Mouse (Mus musculus) liver, adult 2 months (tissue): Measurements from ENCODE around the gene Sacs. TPM values are rescaled to one million over a fixed set of nuclear protein-coding genes. Genes with fewer than 3 reads are reported as not detected.

Source experiments
- DNase-seq: peaks from one replicate; pipeline ENCODE4 v3.0.0-alpha.2; 2011; ENCODE audit warnings: low read depth, low spot score; ENCODE audit errors: extremely low read depth
- H3K27ac ChIP-seq: fragments of 200-500 bp; replicated peaks from 2 replicates; pipeline ENCODE4 v1.5.1; 2012; ENCODE audit warnings: low read depth, mild to moderate bottlenecking, control low read depth, inconsistent platforms, low read length; ENCODE audit not compliant: insufficient read depth
- H3K27me3 ChIP-seq: fragments of 200-500 bp; 2 replicates; pipeline ENCODE4 v1.6.1; 2012; ENCODE audit warnings: mild to moderate bottlenecking, moderate library complexity, low read length, inconsistent platforms; ENCODE audit not compliant: control insufficient read depth, insufficient read depth
- H3K36me3 ChIP-seq: fragments of 200-500 bp; 2 replicates; pipeline ENCODE4 v1.6.1; 2012; ENCODE audit warnings: low read length, inconsistent platforms; ENCODE audit not compliant: control insufficient read depth, insufficient read depth
- H3K4me1 ChIP-seq: fragments of 200-500 bp; 2 replicates; pipeline ENCODE4 v1.6.1; 2011; ENCODE audit warnings: low read length; ENCODE audit not compliant: control insufficient read depth, insufficient read depth
- H3K4me3 ChIP-seq: fragments of 200-500 bp; 2 replicates; pipeline ENCODE4 v1.5.1; 2011; ENCODE audit warnings: low read depth, mild to moderate bottlenecking, control low read depth, low read length, moderate library complexity; ENCODE audit not compliant: insufficient read depth
- H3K79me2 ChIP-seq: fragments of 200-500 bp; 2 replicates; pipeline ENCODE4 v1.6.1; 2012; ENCODE audit warnings: inconsistent platforms, mild to moderate bottlenecking, low read length, moderate library complexity; ENCODE audit not compliant: control insufficient read depth, insufficient read depth
- H3K9ac ChIP-seq: fragments of 200-500 bp; 2 replicates; pipeline ENCODE4 v1.6.1; 2012; ENCODE audit warnings: low read depth, mild to moderate bottlenecking, control low read depth, inconsistent platforms, low read length
- CTCF ChIP-seq: fragments of 200-500 bp; IDR thresholded peaks from 2 replicates; pipeline ENCODE4 v1.5.1; 2011; ENCODE audit warnings: low read depth, low read length, control low read depth
- POLR2A ChIP-seq: fragments of 200-500 bp; IDR thresholded peaks from 2 replicates; pipeline ENCODE4 v1.6.1; 2011; ENCODE audit warnings: low read length, control low read depth; ENCODE audit not compliant: insufficient read depth; ENCODE audit errors: extremely low read depth
- WGBS: fragments of 180-500 bp; shearing (Covaris S2); methylation state at CpG from one replicate; pipeline ENCODE4 v1.1.7; 2018; 5-methylcytosine and 5-hydroxymethylcytosine counted together
- polyA plus RNA-seq: library from polyadenylated mRNA; depleted of rRNA; stranded (reverse); fragments of >200 nt; gene quantifications from 2 replicates; pipeline ENCODE4 v1.2.3, GENCODE M21; 2012
- total RNA-seq: library from RNA; depleted of rRNA; stranded (reverse); fragments of >200 nt; gene quantifications from 2 replicates; pipeline ENCODE4 v1.2.3, GENCODE M21; 2014

Sacs gene
- total and polyA plus RNA-seq, 2 experiments = 0.06 to 1.8 TPM

DNA sequence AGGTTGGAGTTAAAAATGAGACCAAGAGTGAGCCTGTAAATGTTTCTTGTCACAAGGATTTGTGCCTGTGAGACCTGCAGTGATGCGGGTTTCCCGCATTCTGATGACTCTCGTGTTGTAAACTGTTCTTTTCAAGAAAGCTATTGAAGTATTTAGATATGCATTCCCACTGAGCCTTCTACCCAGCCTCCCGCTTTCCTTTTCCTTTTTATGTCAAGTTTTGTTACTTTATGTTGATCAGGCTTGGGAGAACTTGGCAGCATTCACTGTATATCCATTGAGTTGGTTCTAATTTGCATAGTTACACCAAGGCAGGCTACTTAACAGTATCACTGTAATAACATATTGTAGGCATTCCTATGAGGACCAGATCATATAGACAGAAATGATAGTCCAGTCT lies 56.2 kb downstream of the Sacs start:
- Histone ChIP-seq H3K36me3 (no peaks in the 10 kb centered on the region; the same call in 1 of the 2 replicates), H3K27ac (no peak overlapping the region), H3K27me3 (no peaks in the 10 kb centered on the region), H3K9ac (no peak overlapping the region), H3K79me2 (no peaks in the 10 kb centered on the region), H3K4me1 (no peaks in the 10 kb centered on the region), H3K4me3 (no peak overlapping the region)
- no peak for DNase-seq
- TF ChIP-seq POLR2A = no peak
- no peak for TF ChIP-seq CTCF
- 95% methylated on average over 4 of the region's 4 CpGs for WGBS

GRCm38 (mm10) chr14:61210111-61210510 lies 71.9 kb downstream of the Sacs start:
- H3K4me1 ChIP-seq = no peaks in the 10 kb centered on the region
- WGBS = 88% methylated on average over 5 of the region's 5 CpGs
- TF ChIP-seq POLR2A (no peak), CTCF (no peak)
- no peak for DNase-seq
- H3K4me3 ChIP-seq = no peak overlapping the region
- no peak overlapping the region for H3K9ac ChIP-seq
- no peaks in the 10 kb centered on the region for H3K36me3 ChIP-seq
- no peaks in the 10 kb centered on the region for H3K27me3 ChIP-seq
- H3K79me2 ChIP-seq = no peaks in the 10 kb centered on the region
- no peak overlapping the region for H3K27ac ChIP-seq

GRCm38 (mm10) chr14:61211754-61212153 lies 73.5 kb downstream of the Sacs start:
- no peak overlapping the region for H3K27ac ChIP-seq
- no peak for TF ChIP-seq POLR2A
- no peaks in the 10 kb centered on the region for H3K4me1 ChIP-seq
- H3K9ac ChIP-seq = no peak overlapping the region
- no peaks in the 10 kb centered on the region for H3K27me3 ChIP-seq
- H3K36me3 ChIP-seq = no peaks in the 10 kb centered on the region
- no peak overlapping the region for H3K4me3 ChIP-seq
- 93% methylated on average over 6 of the region's 6 CpGs for WGBS
- H3K79me2 ChIP-seq = no peaks in the 10 kb centered on the region
- DNase-seq = no peak

DNA sequence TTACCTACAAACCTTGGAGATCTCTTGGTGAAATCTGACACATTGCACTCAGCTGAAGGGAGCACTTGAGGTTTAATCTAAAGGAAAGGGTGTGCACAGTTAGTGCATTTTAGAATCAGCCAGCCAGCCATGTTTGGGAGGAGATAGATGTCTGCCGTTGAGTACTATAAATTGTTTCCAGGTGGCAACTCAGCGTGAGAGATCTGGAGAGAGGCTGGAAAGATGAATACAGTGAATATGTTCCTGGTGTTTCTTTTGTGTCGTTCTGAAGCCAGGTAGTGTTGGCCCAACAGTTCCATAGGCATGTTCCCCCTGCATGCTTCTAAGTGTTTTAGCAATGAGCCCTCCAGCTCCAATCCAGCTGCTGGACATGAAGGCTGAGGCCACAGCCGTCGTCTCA lies 82.9 kb downstream of the Sacs start:
- DNase-seq = no peak

DNA sequence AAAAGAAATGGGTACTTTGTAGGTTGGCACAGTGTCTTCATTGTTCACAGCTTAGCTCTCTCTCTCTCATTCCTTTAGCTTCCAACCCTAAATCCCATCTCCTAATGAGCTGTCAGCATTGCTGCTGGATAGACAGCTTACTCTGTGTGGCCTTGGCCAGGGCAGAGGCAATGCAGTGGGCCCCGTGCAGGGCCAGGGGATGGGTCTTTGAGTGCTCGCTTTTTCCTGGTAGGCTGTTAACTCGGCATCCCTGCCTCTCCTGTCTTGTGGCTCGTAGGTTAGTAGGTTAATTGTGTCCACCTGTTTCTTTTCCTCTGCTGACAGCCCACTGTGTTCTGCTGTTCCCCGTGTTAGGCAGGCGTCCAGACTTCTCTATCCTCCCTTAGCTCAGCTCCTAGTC lies 84.2 kb downstream of the Sacs start:
- TF ChIP-seq POLR2A (no peak), CTCF (no peak)
- Histone ChIP-seq H3K36me3 (no peaks in the 10 kb centered on the region), H3K27me3 (0 out of 2 replicates have a peak, but pooled peaks cover 3% of the 10 kb centered on the region), H3K27ac (no peak overlapping the region), H3K4me3 (no peak overlapping the region), H3K9ac (no peak overlapping the region), H3K79me2 (no peaks in the 10 kb centered on the region), H3K4me1 (no peaks in the 10 kb centered on the region)
- 84% methylated on average over 6 of the region's 6 CpGs for WGBS
- no peak for DNase-seq

More for the DNA sequence above, 82.9 kb downstream of the Sacs start:
- Histone ChIP-seq H3K4me3 (no peak overlapping the region), H3K27ac (no peak overlapping the region), H3K79me2 (no peaks in the 10 kb centered on the region), H3K4me1 (no peaks in the 10 kb centered on the region), H3K9ac (no peak overlapping the region), H3K27me3 (0 out of 2 replicates have a peak, but pooled peaks cover 3% of the 10 kb centered on the region), H3K36me3 (no peaks in the 10 kb centered on the region)
- TF ChIP-seq CTCF (no peak), POLR2A (no peak)
- 92% methylated on average over 5 of the region's 5 CpGs for WGBS

- DNase-seq = no peak
- H3K27ac ChIP-seq = no peak overlapping the region
- 76% methylated on average over 4 of the region's 4 CpGs for WGBS
Measured at GRCm38 (mm10) chr14:61223740-61224139, 85.5 kb downstream of the Sacs start.

More at GRCm38 (mm10) chr14:61223740-61224139, 85.5 kb downstream of the Sacs start:
- Histone ChIP-seq H3K9ac (no peak overlapping the region), H3K4me3 (no peak overlapping the region), H3K27me3 (0 out of 2 replicates have a peak, but pooled peaks cover 3% of the 10 kb centered on the region), H3K4me1 (no peaks in the 10 kb centered on the region), H3K36me3 (no peaks in the 10 kb centered on the region), H3K79me2 (no peaks in the 10 kb centered on the region)
- TF ChIP-seq CTCF = no peak
- TF ChIP-seq POLR2A = no peak
